Mouse (Mus musculus) right cerebral cortex, postnatal 25 days (tissue): ENCODE data around the gene Etfrf1.

Experiments
- DNase-seq: peaks from one replicate; pipeline ENCODE4 v3.0.0; 2022

The Etfrf1 gene

DNA sequence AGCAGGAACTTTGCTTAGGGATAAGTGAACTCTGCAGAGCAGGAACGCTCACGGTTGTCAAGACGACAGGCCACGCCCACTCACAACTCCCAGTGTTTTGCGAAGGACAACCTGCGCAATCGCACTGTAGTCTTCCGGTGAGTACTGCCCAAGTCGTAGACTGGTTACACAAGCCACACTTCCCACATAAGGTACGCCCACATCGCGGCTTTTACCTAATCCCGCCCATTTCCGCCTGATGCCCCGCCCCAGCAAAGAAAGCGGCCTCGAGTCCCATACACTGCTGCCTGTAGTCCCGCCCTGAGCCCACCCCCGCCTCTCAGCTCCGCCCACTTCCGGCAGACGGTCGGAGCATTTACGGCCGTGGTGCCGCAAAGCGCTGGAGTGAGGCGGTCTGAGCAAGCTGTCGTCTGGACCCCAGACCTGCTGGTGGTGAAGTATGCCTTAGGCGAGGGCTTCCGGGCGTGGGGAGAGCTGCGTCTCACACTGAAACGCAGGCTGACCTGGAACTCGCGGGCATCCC, at the start of gene Etfrf1, which contains the start of gene Casc1:
Gene Etfrf1, plus strand, starts transcription at position 319 of the 523 bp plus-strand sequence.
Gene Casc1, minus strand, starts transcription at position 190 of the 523 bp plus-strand sequence.
- peak; percentile 98 for DNase-seq

DNA sequence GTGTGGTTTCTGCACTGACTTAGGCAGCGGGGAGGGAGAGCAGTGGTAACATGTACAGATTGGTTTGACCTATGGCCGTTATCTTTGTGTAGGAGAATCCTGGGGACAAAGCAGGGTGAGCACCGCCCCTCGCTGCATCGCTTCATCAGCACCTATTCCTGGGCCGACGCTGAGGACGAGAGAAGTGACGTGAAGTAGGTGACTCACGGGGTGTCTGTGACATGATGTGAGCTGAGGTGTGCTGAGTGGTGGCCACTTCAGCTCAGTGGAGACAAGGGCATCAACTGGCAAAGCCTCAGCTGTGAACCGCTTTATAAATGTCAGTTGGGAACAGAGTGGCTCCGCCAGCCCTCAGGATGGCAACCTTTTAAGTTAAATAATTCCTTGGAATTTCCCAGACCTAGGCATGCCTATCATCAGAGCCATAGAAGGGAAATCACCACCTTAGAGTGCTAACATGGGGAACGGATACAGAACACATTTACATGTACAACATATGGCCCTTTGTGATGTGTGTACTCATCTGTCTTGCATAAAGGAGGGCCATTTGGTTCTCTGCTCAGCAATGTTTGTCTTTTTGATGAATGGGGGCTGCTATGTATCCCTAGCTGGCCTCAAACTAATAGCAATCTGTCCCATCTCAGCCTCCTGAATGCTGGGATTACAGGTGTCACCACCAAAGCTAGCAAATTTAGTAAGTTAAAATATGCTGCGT, 38.9 kb upstream of the Etfrf1 start:
- DNase-seq: no peak

DNA sequence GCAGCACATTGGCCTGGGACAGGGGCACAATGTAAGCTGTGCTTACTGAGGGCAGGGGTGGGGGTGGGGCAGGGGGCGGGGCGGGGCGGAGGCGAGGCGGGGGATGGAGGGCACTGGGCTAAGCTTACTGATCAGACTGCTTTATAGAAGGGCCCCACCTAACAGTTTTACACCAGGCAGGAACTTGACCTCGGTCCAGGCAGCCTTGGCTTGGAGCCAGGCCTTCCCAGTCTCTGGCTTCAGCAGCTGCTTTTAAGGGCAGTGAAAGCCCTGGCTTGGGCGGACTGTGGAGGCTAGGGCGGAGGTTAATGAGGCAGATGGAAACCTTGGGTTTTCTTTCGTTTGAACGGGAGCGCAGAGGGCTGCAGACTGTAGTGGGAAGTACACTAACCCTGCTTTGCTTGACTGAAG, 37.1 kb upstream of the Etfrf1 start:
- no peak for DNase-seq

DNA sequence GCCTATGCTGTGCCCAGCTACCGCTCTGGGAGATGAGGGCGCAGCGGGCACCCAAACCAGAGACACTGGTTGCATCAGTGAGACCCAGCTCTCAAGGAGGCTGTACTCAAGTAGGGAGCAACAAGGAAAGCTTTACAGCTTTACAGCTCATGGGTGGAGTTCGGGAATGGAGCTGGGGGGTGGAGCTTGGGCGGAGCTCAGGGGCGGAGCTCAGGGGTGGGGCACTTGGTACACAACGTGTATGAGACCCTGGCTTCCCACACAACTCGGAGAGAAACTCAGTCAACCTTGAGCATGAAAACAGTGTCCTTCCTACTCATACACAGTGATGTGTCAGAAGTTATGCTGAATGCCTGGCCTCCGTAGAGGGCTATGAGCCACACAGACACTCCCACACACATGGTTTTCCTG, 35.4 kb upstream of the Etfrf1 start:
- DNase-seq: no peak

DNA sequence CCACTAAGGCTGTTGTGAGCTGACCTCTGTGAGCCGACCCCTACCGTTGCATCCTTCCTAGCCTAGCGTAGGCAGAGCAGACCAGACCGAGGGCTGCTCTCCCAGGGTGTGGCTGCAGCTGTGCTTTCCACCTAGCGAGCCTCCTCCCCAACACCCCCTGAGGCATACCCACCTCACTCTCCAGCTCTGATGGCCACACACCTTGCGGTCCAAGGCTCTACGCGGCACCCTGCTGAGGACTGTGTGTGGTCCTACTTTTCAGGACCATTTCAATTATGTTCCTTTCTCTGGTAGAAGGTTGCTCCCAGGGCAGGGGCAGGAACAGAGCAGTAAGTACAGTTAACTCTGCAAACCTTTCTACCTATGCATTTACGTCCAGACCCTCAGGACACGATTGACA, 34.5 kb upstream of the Etfrf1 start:
- DNase-seq: no peak

DNA sequence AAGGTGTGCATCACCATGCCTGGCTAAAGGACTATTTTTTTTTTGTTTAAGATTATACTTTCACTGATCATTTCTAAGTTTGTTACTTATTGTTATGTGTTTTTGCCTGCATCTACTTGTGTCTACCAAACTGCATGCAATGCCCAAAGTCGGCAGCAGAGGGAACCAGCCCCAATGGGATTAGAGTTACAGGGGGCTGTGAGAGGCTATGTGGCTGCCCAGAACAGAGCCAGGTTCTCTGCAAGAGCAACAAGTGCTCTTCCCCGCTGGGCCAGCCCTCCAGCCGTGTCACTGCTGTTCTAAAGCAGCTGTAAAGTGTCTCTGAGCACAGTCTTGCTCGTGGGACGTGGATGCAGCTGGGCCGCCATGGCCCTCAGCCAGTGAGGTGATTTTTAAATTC, 31.3 kb upstream of the Etfrf1 start:
- DNase-seq: no peak

DNA sequence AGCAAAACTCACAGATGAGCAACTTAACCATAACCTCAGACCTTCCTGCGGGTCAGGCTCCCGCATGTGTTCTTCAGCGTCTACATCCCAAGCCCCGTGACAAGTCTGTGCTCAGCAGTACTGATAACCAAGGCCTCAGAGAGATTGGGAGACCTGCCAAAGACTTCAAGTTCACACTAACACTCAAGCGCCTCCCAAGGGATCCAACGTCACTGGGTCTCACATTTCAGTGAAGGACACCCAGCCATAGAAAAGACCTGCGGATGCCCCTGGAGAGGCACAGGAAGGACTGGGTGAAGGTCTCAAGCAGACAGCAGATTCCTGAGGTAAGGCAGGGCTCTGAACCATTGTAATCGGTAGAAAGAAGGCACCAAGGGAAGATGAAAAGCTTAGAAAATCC, 28.9 kb upstream of the Etfrf1 start:
- no peak for DNase-seq

DNA sequence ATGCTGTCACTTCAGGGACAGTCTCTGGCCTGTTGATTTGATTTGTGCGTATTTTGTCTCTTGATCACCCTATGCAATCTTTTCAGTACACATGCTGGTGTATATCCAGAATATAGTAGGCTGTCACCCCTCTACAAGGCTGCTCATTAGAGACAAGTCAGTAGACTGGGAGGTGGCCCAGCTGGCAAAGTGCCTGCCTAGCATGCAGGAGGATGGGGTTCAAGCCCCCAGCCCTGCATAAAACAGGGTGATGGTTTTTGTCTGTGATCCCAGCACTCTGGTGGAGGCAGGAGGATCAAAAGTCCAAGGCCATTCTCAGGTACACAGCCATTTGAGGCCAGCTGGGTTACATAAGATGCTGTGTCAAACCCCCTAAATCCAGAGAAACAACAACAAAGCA, 24.8 kb upstream of the Etfrf1 start:
- no peak for DNase-seq

DNA sequence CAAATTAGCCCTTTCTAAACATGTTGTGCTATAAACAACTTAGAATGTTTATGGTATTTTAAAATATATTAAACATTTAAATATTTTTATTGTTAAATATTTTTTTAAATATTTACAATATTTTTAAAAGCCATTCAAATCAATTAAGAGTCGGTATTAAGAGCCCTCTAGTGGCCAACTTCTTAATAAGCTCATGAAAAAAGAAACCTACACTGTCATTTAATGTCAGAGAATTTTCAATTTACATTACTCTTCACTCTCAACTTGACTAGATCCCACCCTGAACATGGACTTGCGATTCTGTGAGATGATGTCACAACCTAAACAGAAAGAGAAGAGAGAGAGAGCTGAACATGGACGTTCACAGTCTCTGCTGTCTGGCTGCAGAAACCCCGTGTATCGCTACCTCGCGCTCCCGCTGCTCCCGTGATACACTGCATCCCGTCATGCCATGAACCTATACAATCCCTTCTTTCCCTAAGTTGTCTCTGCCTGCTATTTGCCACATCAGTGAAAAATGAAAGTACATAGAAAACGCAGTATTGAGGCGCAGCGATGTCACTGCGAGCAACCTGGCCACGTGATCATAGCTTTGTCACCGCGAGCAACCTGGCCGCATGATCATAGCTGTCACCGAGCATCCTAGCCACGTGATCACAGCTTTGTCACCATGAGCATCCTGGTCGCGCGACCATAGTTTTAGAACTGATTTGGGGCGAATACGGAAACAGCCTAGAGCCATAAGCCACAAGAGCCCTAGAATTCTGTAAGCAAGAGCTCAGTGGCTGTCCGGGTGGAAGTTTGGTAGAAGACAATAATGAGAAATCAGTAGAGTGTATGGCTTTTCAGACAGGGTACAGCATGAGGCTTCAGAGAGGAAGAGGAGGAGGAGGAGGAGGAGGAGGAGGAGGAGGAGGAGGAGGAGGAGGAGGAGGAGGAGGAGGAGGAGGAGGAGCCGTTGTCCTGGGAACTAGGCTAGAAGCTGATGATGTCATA, 23.5 kb upstream of the Etfrf1 start:
- peak; percentile 68 for DNase-seq

DNA sequence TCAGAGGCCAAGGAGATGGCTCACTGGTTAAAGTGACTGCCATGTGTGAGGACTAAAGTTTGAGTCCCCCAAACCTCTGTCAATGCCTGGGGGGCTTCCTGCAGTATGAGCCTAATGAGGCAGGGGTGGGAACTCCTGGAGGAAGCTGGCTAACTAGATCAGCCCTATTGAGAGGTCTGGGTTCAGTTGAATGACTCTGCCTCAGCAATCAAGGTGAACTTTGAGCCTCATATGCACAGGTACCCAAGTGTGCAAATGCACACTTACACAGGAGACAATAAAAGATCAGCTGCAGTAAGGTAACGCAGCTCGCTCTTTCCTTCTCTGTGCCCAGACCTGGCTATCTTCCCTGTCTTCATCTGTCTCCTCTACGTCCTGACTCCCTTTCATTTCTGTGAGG, 17.9 kb upstream of the Etfrf1 start:
- no peak for DNase-seq

DNA sequence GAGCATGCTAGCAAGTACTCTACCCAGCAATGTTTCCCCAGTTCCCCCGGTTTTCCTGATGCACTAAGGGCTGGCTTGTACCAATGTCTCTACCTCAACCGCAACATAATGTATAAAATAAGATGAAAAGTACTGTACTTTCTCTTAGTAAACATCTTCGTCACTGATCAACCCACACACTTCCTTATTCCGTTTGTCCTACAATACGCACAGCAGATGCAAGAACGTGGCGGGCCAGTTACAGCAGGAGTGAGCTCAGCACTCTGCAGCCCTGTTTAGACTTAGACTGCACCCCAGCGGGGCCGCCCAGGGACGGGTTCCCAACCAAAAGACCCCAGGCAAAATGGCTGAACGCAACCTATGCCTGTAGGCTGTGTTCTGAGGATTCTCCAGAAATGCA, 17.5 kb upstream of the Etfrf1 start:
- no peak for DNase-seq

DNA sequence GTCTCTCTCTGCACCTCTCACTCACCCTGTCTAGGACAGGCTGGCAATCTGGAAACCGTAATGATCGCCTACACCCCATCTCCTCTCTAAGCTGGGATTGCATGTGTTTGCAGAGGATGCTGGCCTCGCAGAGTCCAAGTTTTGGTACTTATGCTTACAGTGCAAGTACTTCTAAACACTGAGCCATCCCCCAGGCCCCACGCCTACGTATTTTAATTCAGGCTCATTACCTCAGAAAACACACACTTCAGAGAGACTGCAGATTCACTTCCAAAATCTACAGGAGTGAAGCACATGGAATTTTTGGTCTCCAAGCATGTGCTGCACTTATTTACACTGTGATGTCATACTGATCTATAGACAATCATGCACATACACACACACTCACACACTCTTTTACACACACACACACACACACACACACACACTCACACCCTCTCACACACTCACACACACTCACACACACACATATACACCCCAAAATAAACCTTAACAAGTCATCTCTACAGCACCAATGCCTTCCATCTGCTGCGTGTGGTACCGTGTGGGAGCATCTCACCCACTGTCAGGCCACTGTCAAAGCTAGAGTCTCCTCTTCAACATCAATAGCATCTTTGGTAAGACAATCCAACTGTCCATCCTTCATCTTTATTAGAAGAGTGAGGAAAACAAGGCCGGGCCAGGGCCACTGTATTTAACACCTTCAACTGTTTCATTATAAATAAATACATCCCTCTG, 12.8 kb upstream of the Etfrf1 start:
- DNase-seq: no peak

DNA sequence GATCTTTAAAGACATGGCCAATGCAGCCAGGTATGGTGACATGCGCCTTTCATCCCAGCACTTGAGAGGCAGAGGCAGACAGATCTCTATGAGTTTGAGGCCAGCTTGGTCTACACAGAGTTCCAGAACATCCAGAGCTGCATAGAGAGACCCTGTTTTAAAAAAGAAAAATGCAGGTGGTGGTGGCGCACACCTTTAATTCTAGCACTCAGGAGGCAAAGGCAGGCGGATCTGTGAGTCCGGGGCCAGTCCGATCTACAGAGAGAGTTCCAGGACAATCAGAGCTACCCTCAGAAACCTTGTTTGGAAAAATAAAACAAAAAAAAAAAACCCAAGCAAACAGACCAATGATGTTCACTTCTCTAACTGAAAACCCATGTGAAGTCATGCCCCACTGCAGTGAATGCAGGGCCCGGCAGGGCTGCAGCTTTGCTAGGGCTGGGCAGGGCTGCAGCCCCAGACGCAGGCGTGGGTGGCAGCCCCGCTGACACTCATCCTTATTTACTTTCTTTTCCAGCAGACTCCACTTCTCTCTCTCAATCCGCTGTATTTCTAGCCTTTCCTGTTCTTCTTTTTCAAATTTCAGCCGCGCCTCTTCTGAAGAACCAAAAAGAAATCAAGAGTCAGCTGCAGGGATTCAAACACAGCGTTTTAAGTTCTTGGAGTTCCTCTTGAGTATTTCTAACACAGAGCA, 8.4 kb upstream of the Etfrf1 start:
- DNase-seq: no peak

DNA sequence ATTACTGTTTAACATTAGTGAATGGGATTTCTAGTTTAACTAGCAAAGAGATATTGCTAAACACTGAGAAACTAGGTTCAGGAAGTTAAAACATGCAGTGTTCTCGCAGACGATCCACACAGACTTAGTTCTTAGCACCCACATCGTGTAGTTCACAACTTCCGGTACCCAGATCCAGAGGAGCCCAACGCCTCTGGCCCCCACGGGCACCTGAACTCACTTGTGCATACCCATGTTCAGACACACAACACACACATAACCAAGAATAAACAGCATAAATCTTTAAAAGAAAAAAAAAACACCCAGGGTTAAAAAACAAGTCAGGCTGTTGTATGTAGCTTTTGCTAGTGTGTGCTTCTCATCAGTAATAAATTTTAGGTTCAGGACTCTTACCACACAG, 6.5 kb upstream of the Etfrf1 start:
- DNase-seq: no peak

DNA sequence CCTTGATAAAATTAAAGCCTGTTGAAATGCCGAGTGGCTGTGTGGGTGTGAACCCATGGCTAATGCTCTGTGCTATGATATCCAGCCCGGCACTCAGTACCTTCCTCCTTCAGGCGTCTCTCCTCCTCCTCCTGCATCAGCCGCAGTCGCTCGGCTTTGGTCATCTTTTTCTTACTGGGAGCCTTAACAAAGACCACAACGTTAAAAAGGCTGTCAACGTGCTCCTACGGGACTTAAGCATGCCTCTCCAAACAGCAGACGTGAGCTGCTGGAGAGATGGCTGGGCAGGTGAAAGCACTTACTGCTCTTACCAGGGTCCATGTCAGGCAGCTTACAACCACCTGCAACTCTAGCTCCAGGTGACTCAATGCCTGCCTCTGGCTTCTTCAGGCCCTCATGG, 5.8 kb upstream of the Etfrf1 start:
- DNase-seq: no peak

DNA sequence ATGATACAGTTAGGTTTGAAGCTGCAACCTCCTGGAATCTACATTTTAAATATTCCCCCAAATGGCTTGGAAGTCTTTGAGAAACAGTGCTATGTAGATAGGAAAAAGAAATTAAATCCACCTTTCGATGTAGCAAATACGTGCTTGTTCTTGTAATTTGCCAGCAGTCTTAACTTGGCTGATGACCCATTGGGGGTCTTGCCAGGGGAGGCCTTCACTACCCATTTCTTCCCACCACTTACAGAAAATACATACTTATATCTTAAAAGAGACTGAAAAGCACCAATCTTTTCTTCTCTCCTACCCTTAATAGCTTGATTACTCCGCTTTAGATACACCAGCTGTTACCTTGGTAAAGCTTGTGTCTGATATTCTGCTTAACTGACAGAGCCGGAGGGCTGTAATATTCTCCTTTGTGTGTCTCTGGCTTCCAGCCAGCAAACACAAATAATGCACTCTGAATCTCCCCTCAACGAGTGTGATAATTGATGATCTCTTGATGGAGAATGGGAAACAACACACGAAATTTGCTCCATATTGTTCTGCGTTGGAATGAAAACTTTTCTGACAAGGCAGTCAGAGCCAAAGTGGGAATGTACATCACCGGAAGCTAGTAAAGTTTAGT, 766 bp upstream of the Etfrf1 start:
- no peak for DNase-seq

DNA sequence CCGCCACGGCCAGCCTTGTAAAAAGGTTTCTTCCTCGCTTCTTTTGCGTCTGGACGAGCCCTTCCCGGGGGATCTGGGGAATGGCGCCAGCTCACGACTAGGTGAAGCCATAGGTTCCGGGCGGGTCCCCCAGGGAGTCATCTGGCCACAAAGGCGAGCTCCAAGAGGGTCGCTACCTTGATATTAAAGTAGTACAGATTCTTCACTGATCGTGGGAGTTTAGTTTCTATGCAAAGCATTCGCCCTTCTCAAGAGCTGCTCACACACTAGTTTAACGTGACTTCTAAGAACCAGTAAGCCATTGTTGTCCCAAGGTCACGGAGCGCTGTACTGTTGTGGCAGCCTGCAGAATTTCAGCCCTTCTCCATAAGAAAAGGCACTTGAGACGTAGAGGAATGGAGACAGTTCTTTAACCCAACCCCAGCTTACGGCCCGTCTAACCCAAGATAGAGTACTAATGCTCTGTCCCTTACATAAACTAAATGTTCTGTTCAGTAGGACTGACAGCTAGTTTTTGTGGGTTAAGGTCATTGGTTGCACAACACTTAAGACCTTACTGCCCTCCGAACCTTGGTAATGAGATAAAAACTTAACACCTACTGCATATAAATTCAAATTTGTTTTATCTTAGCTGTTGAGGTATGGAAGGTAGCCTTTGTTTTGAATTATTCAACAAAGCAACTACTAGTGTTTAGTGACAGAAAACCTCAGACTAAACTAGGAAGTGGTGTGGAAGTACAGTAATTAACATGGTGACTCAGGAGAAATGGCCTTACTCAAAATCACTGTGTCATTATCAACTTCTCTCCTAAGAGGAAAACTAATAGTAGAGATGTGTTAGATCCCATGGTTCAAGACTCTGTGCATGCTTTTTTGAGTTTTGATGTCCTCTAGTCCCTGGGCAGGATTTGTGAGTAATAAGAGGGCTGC, 707 bp downstream of the Etfrf1 start:
- no peak for DNase-seq

DNA sequence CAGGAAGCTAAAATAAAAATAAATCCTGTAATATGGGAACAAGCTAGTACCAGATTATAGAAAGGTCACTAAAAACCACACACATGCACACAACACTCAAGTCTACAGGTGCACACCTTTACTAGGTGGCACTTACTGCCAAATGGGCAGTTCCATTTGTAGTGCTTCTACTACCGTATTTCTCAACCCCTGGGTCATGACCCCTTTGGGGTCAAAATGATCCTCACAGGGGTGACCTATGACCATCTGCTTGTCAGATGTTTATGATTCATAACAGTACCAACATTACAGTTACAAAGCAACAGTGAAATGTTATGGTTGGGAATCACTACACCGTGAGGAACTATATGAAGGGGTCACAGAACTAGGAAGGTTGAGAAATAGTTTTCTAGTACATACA, 3.0 kb downstream of the Etfrf1 start:
- DNase-seq: no peak

DNA sequence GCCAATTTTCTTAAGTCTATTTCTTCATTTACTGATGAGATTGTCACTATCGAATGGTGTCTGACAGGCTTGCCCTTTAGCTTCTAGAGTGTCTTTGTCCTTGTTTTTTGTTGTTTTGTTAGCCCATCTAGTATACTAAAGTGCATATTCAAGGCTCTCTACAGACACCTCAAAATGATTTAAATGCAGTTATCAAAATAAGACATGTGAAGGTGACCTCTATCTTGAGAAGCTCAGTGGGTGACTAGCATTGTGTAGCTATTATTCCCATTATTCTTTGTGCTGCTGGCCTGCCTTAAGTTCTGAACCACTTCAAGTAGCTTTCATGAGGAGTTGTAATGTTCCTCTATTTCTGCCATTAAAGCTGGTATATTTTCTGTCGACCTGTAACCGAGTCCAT, 4.9 kb downstream of the Etfrf1 start:
- no peak for DNase-seq

DNA sequence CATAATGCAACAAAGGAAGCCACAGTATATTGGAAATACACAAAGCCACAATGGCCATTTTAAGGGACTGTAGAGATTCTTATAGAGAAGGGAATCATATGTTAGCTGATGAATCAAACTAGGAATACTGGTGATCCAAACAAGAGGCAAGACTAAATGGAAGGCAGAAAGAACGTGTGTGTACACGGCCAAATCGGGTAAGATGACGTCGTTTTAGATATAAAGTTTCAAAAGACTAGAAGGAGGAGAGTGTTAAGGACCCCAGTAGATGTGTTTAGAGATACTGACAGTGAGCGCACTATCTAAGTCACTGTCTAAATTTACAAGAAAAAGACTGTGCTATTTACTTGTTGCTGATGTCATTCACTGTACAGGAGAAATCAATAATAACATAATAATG, 13.3 kb downstream of the Etfrf1 start:
- DNase-seq: no peak

DNA sequence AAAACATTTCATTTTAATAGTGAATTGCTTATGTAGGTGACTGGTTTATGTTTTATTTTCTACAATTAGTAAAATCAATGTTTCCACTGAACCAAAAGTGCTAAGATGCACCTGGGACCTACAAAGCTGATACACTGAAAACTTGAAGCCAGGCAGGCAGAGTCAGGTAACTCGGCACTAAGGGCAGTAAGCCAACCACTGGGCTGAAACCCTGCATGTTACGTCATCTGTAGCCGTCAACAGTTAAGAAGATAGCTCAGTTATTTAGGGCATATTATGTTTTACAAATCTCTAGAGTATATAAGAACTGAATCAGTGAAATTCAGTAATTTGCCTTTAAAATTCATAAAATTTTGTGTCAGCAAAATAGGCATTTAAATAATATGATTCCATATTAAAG, 15.4 kb downstream of the Etfrf1 start:
- DNase-seq: no peak
